In the genomic region with DNA sequence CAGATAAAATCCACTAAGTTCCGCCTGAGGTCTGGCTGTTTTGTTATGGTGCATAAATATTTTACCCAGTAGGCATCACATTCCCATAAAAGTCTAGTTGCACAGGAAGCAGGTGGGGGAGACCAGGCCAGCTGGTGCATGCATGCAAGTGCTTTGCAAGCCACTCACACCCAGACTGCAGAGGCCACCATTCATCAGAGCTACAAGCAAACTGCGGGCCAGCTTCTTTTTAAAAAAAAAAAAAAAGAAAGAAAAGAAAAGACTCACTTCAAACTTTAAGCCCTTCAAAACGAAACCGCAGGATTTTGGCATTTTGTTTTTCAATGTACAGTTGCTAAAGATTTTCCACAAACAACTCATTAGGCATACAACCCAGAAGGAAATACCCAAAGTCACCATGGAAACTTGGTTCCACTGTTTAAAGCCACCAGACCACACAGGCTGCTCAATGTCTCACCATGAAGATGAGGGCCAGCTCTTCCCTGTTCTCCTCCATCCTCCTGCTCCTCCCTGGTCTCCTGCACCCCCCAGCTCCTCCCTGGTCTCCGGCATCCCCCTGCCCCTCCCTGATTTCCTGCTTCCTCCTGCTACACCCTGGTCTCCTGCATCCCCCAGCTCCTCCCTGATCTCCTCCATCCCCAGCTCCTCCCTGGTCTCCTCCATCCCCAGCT, we compare ENCODE assay signal across 16 mouse cellular contexts. TPM values are rescaled to one million over a fixed set of nuclear protein-coding genes. Genes with fewer than 3 reads are reported as not detected.
DNase-seq lines count a peak whose midpoint lies in the region; ATAC-seq and TF ChIP-seq lines count a peak whose summit lies in the region.
"Had no signal": no experiment of that assay in that cellular context is flagged by ENCODE, and none has a peak within 500 bp of the region (broad histone marks: within the 10 kb centered on the region; RNA-seq: fewer than 3 reads in every experiment).

No protein-coding gene starts in this region.

- H3K4me3 ChIP-seq in forebrain, embryonic 12.5 days (replicated peaks): no peak overlapping the region
- no peak overlapping the region for H3K4me3 ChIP-seq in forebrain, embryonic 11.5 days (ENCODE audit: low read depth, low read length)
- no peak overlapping the region for H3K4me3 ChIP-seq in hindbrain, postnatal 0 days (ENCODE audit: low read length)
- no peak overlapping the region for H3K4me3 ChIP-seq in midbrain, postnatal 0 days (ENCODE audit: low read depth, low read length)
- H3K4me3 ChIP-seq: heart, embryonic 15.5 days; myocyte had no signal

- peaks cover 13% of the 10 kb centered on the region for H3K4me1 ChIP-seq in forebrain, embryonic 12.5 days
- no peaks in the 10 kb centered on the region for H3K4me1 ChIP-seq in forebrain, embryonic 11.5 days (replicated peaks; ENCODE audit: control insufficient read depth, insufficient read depth, low read length)
- peaks cover 4% of the 10 kb centered on the region; the same call in 1 of the 2 replicates for H3K4me1 ChIP-seq in hindbrain, postnatal 0 days (ENCODE audit: insufficient read depth, low read length)
- peaks cover 4% of the 10 kb centered on the region; the same call in 1 of the 2 replicates for H3K4me1 ChIP-seq in midbrain, postnatal 0 days (ENCODE audit: insufficient read depth, low read length)

- no peak for TF ChIP-seq CTCF in hindbrain, postnatal 0 days (IDR thresholded peaks at IDR 0.05; ENCODE audit: low read depth)
- TF ChIP-seq CTCF in midbrain, postnatal 0 days (IDR thresholded peaks at IDR 0.05): no peak

- ATAC-seq in forebrain, embryonic 12.5 days (ENCODE audit: low FRiP score): no peak
- ATAC-seq in forebrain, embryonic 11.5 days (replicated peaks; ENCODE audit: low FRiP score): no peak
- peak; percentile 80 for ATAC-seq in hindbrain, postnatal 0 days
- ATAC-seq in midbrain, postnatal 0 days (ENCODE audit: low FRiP score): no peak

- H3K27me3 ChIP-seq in forebrain, embryonic 12.5 days: peaks cover 9% of the 10 kb centered on the region; the same call in 1 of the 2 replicates
- no peaks in the 10 kb centered on the region for H3K27me3 ChIP-seq in forebrain, embryonic 11.5 days (ENCODE audit: control insufficient read depth, insufficient read depth, low read length)
- no peaks in the 10 kb centered on the region for H3K27me3 ChIP-seq in hindbrain, postnatal 0 days (ENCODE audit: insufficient read depth, low read length)
- no peaks in the 10 kb centered on the region for H3K27me3 ChIP-seq in midbrain, postnatal 0 days (ENCODE audit: insufficient read depth, low read length)
- H3K27me3 ChIP-seq: heart, embryonic 15.5 days had no signal

- no peak overlapping the region for H3K9ac ChIP-seq in forebrain, embryonic 12.5 days
- no peak overlapping the region for H3K9ac ChIP-seq in forebrain, embryonic 11.5 days (ENCODE audit: low read length)
- no peak overlapping the region for H3K9ac ChIP-seq in hindbrain, postnatal 0 days (replicated peaks; ENCODE audit: low read length)
- no peak overlapping the region; the same call in 1 of the 2 replicates for H3K9ac ChIP-seq in midbrain, postnatal 0 days (replicated peaks; ENCODE audit: low read length, poor library complexity, severe bottlenecking)
- H3K9ac ChIP-seq: heart, embryonic 15.5 days; liver, embryonic 14.5 days had no signal

- H3K36me3 ChIP-seq in forebrain, embryonic 12.5 days (replicated peaks): no peaks in the 10 kb centered on the region
- no peaks in the 10 kb centered on the region for H3K36me3 ChIP-seq in forebrain, embryonic 11.5 days (ENCODE audit: control insufficient read depth, insufficient read depth, low read length)
- 0 out of 2 replicates have a peak, but pooled peaks cover 5% of the 10 kb centered on the region for H3K36me3 ChIP-seq in hindbrain, postnatal 0 days (ENCODE audit: insufficient read depth, low read length)
- H3K36me3 ChIP-seq in midbrain, postnatal 0 days (ENCODE audit: insufficient read depth, low read length): no peaks in the 10 kb centered on the region

- intact Hi-C loops in heart, postnatal 14 days (cut with DNase I): no loop called here

- 30% methylated on average over 5 of the region's 5 CpGs for WGBS in forebrain, embryonic 12.5 days
- WGBS in forebrain, embryonic 11.5 days: 54% methylated on average over 5 of the region's 5 CpGs
- 16% methylated on average over 5 of the region's 5 CpGs for WGBS in hindbrain, postnatal 0 days
- WGBS in midbrain, postnatal 0 days: 25% methylated on average over 5 of the region's 5 CpGs

- H3K27ac ChIP-seq in forebrain, embryonic 12.5 days: 0 out of 2 replicates have a peak overlapping the region, but pooled peaks have one; percentile 48
- H3K27ac ChIP-seq in forebrain, embryonic 11.5 days (ENCODE audit: low read depth, low read length): no peak overlapping the region
- peak overlapping the region; percentile 64 for H3K27ac ChIP-seq in hindbrain, postnatal 0 days
- H3K27ac ChIP-seq in midbrain, postnatal 0 days (ENCODE audit: low read depth, low read length): no peak overlapping the region; the same call in 1 of the 2 replicates
- H3K27ac ChIP-seq: heart, embryonic 15.5 days; liver, embryonic 14.5 days had no signal

- no peaks in the 10 kb centered on the region for H3K9me3 ChIP-seq in forebrain, embryonic 12.5 days
- H3K9me3 ChIP-seq in forebrain, embryonic 11.5 days (ENCODE audit: control insufficient read depth, low read length): no peaks in the 10 kb centered on the region; the same call in 1 of the 2 replicates
- no peaks in the 10 kb centered on the region for H3K9me3 ChIP-seq in hindbrain, postnatal 0 days (ENCODE audit: low read length)
- H3K9me3 ChIP-seq in midbrain, postnatal 0 days (ENCODE audit: low read length): no peaks in the 10 kb centered on the region
- H3K9me3 ChIP-seq: heart, embryonic 15.5 days had no signal

- no peak for DNase-seq in forebrain, embryonic 11.5 days (ENCODE audit: low spot score)
- DNase-seq in layer of hippocampus, adult 9-11 months: peak; percentile 65
- DNase-seq in layer of hippocampus, postnatal 25 days (ENCODE audit: extremely low spot score in 1 of 2, low spot score in 1 of 2): no peak
- peak; percentile 69 for DNase-seq in hindbrain, postnatal 0 days (ENCODE audit: low spot score)
- peak; percentile 73 for DNase-seq in midbrain, postnatal 0 days (ENCODE audit: low spot score)
- no peak for DNase-seq in heart, postnatal 14 days
- no peak for DNase-seq in heart, adult 8-10 months (ENCODE audit: low spot score)
- DNase-seq: cerebellum, adult 9-11 months; gastrocnemius, postnatal 36 days; kidney, adult 11 months; lung, postnatal 4 days; thymus, adult 2 months had no signal

- H3K4me2 ChIP-seq in forebrain, embryonic 12.5 days: no peak overlapping the region
- no peak overlapping the region for H3K4me2 ChIP-seq in forebrain, embryonic 11.5 days (ENCODE audit: low read depth, low read length, severe bottlenecking)
- H3K4me2 ChIP-seq in hindbrain, postnatal 0 days (ENCODE audit: low read depth, low read length): no peak overlapping the region
- H3K4me2 ChIP-seq in midbrain, postnatal 0 days (ENCODE audit: low read depth, low read length, poor library complexity, severe bottlenecking): no peak overlapping the region
- H3K4me2 ChIP-seq: heart, embryonic 15.5 days had no signal

RNA-seq across cellular contexts. Expression of a gene that starts 17.9 kb away (rescaled TPM):
- 8.0 and 9.4 TPM in 2 replicates for polyA plus RNA-seq in forebrain, embryonic 12.5 days (2016; fragmentation: Nextera tagmentation; extraction: Ambion mirVana)
- 6.7 and 7.1 TPM in 2 replicates for polyA plus RNA-seq in forebrain, embryonic 11.5 days (2014; fragmentation: Nextera tagmentation; extraction: Ambion mirVana)
- 10 to 100 TPM; 64.7 to 74.9 TPM for total RNA-seq in layer of hippocampus, postnatal 25 days (2021)
- 59.5 and 67.6 TPM in 2 replicates for total RNA-seq in hindbrain, postnatal 0 days (2014; rRNA removed)
- 22.4 and 23.1 TPM in 2 replicates for polyA plus RNA-seq in hindbrain, postnatal 0 days (2015; fragmentation: Nextera tagmentation; extraction: Ambion mirVana)
- total RNA-seq in midbrain, postnatal 0 days (2014; rRNA removed): 48.4 and 73.0 TPM in 2 replicates
- polyA plus RNA-seq in midbrain, postnatal 0 days (2015; fragmentation: Nextera tagmentation; extraction: Ambion mirVana): 15.2 and 21.1 TPM in 2 replicates
- total RNA-seq in heart, postnatal 14 days (2021): 1 to 10 TPM; 8.5 to 9.3 TPM
- 1 to 10 TPM; 3.5 to 5.2 (median 4.6) TPM for total RNA-seq in heart, adult 8-10 months (2022)
- polyA plus RNA-seq: myocyte had no signal

Comparison
In these comparisons a context has a peak if more than half of its experiments do, and no peak if none do; other contexts are left out.
1. H3K27ac ChIP-seq: peak in forebrain, embryonic 12.5 days (single experiment) and hindbrain, postnatal 0 days (single experiment); none in forebrain, embryonic 11.5 days (single experiment) and midbrain, postnatal 0 days (single experiment).
2. DNase-seq: peak in layer of hippocampus, adult 9-11 months (single experiment), hindbrain, postnatal 0 days (single experiment) and midbrain, postnatal 0 days (single experiment); none in forebrain, embryonic 11.5 days (single experiment), layer of hippocampus, postnatal 25 days (0 of 2), heart, postnatal 14 days (0 of 2) and heart, adult 8-10 months (single experiment).